Mouse (Mus musculus): Measurements from ENCODE around the gene Zkscan2. TPM values are rescaled to one million over a fixed set of nuclear protein-coding genes. Genes with fewer than 3 reads are reported as not detected.

Zkscan2 gene
- polyA plus RNA-seq, 1 experiment from 2014 or later: 0.05 TPM

DNA sequence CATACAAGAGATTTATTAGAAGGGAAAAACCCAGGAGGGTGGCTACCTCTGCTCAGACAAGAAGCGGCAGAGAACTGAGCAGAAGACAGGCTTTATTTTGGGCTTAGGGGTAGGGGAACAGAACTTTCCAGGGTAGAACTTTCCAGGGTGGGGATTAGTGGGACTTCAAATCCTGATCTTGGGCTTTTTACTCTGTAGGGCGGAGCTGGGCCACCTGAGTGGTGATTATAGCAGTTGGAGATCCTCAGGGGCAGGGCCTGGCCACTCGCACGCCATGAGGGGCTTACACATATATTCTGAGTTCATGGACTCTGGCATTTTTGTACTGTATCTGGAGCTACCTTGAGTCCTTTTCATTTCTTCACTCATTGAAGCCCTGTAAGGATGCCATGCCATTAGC lies 38.9 kb downstream of the Zkscan2 start:
- no peak for TF ChIP-seq EP300 (IDR thresholded peaks at IDR 0.05; ENCODE audit: low read depth)
- no peak for TF ChIP-seq CTCF (IDR thresholded peaks at IDR 0.05; ENCODE audit: low read depth)
- ATAC-seq (no peak), DNase-seq (no peak)
- peaks cover 32% of the 10 kb centered on the region for H3K4me1 ChIP-seq (ENCODE audit: insufficient read depth)
- H3K9me3 ChIP-seq (ENCODE audit: low read length): no peaks in the 10 kb centered on the region
- peak overlapping the region; percentile 64; the same call in 1 of the 2 replicates for H3K4me2 ChIP-seq (ENCODE audit: low read depth, low read length)
- H3K27ac ChIP-seq (ENCODE audit: low read depth): peak overlapping the region; percentile 58; the same call in 1 of the 2 replicates
- H3K27me3 ChIP-seq (ENCODE audit: insufficient read depth, low read length): no peaks in the 10 kb centered on the region
- H3K36me3 ChIP-seq (replicated peaks; ENCODE audit: insufficient read depth, low read length): no peaks in the 10 kb centered on the region
- no peak overlapping the region for H3K9ac ChIP-seq (replicated peaks)
- H3K4me3 ChIP-seq (ENCODE audit: low read depth, low read length): no peak overlapping the region
- WGBS (ENCODE audit: insufficient replicate concordance): 84% methylated on average over 4 of the region's 4 CpGs

DNA sequence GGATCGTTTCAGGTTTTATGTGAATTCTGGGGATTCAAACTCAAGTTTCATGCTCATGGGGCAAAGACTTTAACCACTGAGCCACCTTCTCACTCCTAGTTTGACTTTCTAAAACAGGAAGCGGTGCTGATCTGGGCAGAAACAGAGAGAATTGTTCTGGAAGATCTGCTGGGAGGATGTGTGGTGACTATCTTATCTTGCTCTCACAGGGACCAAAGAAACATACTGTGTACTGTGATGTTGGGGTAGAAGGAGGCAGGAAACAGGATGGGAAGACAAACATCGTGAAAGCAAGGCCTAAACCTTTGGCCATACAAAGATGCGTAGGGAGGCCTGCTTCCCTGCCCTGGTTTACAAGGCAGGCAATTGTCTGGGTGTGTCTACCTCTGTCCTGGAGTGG lies 41.0 kb downstream of the Zkscan2 start:
- DNase-seq (no peak), ATAC-seq (peak; percentile 22)
- TF ChIP-seq CTCF (IDR thresholded peaks at IDR 0.05; ENCODE audit: low read depth) (no peak), EP300 (IDR thresholded peaks at IDR 0.05; ENCODE audit: low read depth) (peak; percentile 92)
- Histone ChIP-seq H3K27ac (ENCODE audit: low read depth) (peak overlapping the region; percentile 36; the same call in 1 of the 2 replicates), H3K4me2 (ENCODE audit: low read depth, low read length) (peak overlapping the region; percentile 36), H3K36me3 (replicated peaks; ENCODE audit: insufficient read depth, low read length) (no peaks in the 10 kb centered on the region), H3K4me3 (ENCODE audit: low read depth, low read length) (no peak overlapping the region), H3K9ac (replicated peaks) (no peak overlapping the region), H3K9me3 (ENCODE audit: low read length) (no peaks in the 10 kb centered on the region), H3K27me3 (ENCODE audit: insufficient read depth, low read length) (no peaks in the 10 kb centered on the region), H3K4me1 (ENCODE audit: insufficient read depth) (peaks cover 38% of the 10 kb centered on the region)
- WGBS (ENCODE audit: insufficient replicate concordance): 45% methylated on average over 4 of the region's 4 CpGs

DNA sequence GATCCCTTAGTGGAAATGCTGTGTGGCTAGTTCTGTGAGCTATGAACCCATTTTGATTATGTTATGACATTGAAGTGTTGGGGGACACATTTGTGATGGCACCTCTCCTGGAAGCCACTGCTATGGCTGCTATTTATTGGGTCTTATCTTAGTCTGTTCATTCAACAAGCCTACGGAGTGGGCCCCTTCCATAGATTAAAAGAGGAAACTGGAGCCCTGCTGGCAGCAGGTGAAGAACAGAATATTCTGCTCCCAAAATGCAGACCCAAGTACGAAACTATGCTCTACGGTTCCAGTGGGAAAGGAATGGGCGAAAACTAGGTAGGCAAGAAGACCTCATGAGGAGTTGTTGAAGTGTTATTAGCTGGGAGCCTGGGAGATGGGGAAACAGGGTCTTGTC lies 41.9 kb downstream of the Zkscan2 start:
- Histone ChIP-seq H3K4me3 (ENCODE audit: low read depth, low read length) (no peak overlapping the region), H3K9me3 (ENCODE audit: low read length) (no peaks in the 10 kb centered on the region), H3K27ac (ENCODE audit: low read depth) (no peak overlapping the region), H3K9ac (replicated peaks) (no peak overlapping the region), H3K36me3 (replicated peaks; ENCODE audit: insufficient read depth, low read length) (no peaks in the 10 kb centered on the region), H3K27me3 (ENCODE audit: insufficient read depth, low read length) (no peaks in the 10 kb centered on the region), H3K4me1 (ENCODE audit: insufficient read depth) (peaks cover 42% of the 10 kb centered on the region), H3K4me2 (ENCODE audit: low read depth, low read length) (no peak overlapping the region)
- 66% methylated on average over 4 of the region's 4 CpGs for WGBS (ENCODE audit: insufficient replicate concordance)
- TF ChIP-seq CTCF (IDR thresholded peaks at IDR 0.05; ENCODE audit: low read depth): no peak
- no peak for TF ChIP-seq EP300 (IDR thresholded peaks at IDR 0.05; ENCODE audit: low read depth)
- DNase-seq (no peak), ATAC-seq (no peak)

DNA sequence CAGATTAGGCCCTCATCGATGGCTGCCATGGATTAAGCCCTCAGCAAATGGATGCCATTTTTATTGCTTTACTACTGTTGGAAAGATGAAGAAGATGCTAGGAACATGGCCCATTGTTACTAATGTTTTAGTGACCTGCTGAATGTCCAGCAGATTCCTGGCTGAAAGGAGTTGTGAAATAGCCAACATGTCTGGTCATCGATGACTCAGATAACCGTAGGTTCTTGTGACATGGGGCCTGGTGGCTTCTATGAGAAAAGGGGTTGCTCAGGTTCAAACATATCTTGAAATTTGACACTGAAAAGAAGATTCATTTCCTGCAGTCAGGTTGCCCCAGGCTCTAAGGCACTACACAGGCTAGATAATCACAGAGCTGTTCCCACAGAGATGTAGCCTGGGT lies 45.2 kb downstream of the Zkscan2 start:
- 66% methylated on average over 3 of the region's 3 CpGs for WGBS (ENCODE audit: insufficient replicate concordance)
- ATAC-seq: peak; percentile 39; the same call in 1 of the 2 replicates
- no peak overlapping the region for H3K4me2 ChIP-seq (ENCODE audit: low read depth, low read length)
- no peak for DNase-seq
- H3K36me3 ChIP-seq (replicated peaks; ENCODE audit: insufficient read depth, low read length): no peaks in the 10 kb centered on the region
- H3K27ac ChIP-seq (ENCODE audit: low read depth): 0 out of 2 replicates have a peak overlapping the region, but pooled peaks have one; percentile 25
- no peak overlapping the region for H3K4me3 ChIP-seq (ENCODE audit: low read depth, low read length)
- H3K27me3 ChIP-seq (ENCODE audit: insufficient read depth, low read length): no peaks in the 10 kb centered on the region
- H3K9ac ChIP-seq (replicated peaks): no peak overlapping the region
- H3K4me1 ChIP-seq (ENCODE audit: insufficient read depth): peaks cover 31% of the 10 kb centered on the region
- H3K9me3 ChIP-seq (ENCODE audit: low read length): no peaks in the 10 kb centered on the region
- TF ChIP-seq CTCF (IDR thresholded peaks at IDR 0.05; ENCODE audit: low read depth): no peak
- TF ChIP-seq EP300 (IDR thresholded peaks at IDR 0.05; ENCODE audit: low read depth): no peak

DNA sequence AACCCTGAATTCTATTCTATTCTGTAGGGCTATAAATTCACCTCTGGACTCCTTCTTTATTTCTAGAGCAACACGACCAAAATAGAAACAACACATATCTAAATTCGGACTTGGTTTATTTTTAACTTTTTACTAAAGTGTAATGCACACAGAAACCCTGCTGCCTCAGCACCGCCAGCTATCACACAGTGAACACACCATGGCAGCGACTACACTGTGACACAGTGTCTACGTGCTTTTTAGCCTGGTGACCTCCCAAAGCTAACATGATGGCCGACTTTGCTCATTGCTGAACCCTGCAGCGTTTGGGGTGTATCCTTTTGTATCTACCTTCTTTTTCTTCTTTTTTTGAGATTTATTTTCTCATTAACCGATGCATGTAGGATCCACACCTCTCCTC lies 47.2 kb downstream of the Zkscan2 start:
- Histone ChIP-seq H3K27me3 (ENCODE audit: insufficient read depth, low read length) (no peaks in the 10 kb centered on the region), H3K9ac (replicated peaks) (no peak overlapping the region), H3K4me2 (ENCODE audit: low read depth, low read length) (no peak overlapping the region), H3K4me3 (ENCODE audit: low read depth, low read length) (no peak overlapping the region), H3K9me3 (ENCODE audit: low read length) (no peaks in the 10 kb centered on the region), H3K4me1 (ENCODE audit: insufficient read depth) (peaks cover 20% of the 10 kb centered on the region), H3K36me3 (replicated peaks; ENCODE audit: insufficient read depth, low read length) (no peaks in the 10 kb centered on the region), H3K27ac (ENCODE audit: low read depth) (peak overlapping the region; percentile 63)
- ATAC-seq (peak; percentile 48; the same call in 1 of the 2 replicates), DNase-seq (no peak)
- TF ChIP-seq CTCF (IDR thresholded peaks at IDR 0.05; ENCODE audit: low read depth) (no peak), EP300 (IDR thresholded peaks at IDR 0.05; ENCODE audit: low read depth) (no peak)
- 56% methylated on average over 8 of the region's 8 CpGs for WGBS (ENCODE audit: insufficient replicate concordance)

DNA sequence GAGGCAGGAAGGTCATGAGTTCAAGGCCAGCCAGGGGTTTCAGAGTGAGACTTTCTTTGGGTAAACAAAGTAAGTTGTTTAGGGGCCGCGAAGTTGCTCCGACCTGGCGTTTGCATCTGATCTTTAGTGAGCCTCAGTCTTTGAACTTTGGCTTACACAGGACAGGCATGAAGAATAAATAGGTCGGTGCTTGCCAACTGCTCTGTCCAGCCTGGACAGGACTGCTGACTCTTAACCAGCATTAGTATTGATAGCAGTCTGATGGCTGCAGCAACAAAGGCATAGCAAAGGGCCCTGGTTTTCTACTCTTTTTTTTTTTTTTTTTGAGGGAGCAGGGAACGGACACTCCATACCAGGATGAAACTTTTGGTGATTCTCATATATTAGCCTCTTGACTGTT lies 47.7 kb downstream of the Zkscan2 start:
- H3K4me3 ChIP-seq (ENCODE audit: low read depth, low read length): no peak overlapping the region
- 55% methylated on average over 6 of the region's 6 CpGs for whole genome bisulfite sequencing (ENCODE audit: insufficient replicate concordance)
- ATAC-seq: peak; percentile 74

DNA sequence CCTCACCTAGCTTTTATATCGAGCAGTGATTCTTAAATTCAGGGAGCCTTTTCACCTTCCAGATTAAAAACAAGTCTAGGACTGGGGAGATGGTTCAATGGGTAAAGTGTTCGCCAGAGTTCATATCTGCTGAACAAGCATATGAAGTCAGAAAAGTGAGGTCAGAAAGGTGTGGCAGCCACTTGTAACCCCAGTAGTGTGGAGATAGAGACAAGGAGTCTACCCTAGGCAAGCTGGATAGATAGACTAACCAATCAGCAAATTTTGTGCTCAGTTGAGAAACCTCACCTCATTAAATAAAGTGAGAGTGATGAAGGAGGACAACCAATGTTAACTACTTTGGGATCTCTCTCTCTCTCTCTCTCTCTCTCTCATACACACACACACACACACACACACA lies 49.7 kb downstream of the Zkscan2 start:
- WGBS (ENCODE audit: insufficient replicate concordance): 74% methylated on average over 2 of the region's 2 CpGs
- no peak for ATAC-seq
- no peaks in the 10 kb centered on the region for H3K27me3 ChIP-seq (ENCODE audit: insufficient read depth, low read length)

More for the DNA sequence above, 47.7 kb downstream of the Zkscan2 start:
- Histone ChIP-seq H3K27me3 (ENCODE audit: insufficient read depth, low read length) (no peaks in the 10 kb centered on the region), H3K36me3 (replicated peaks; ENCODE audit: insufficient read depth, low read length) (no peaks in the 10 kb centered on the region), H3K9me3 (ENCODE audit: low read length) (no peaks in the 10 kb centered on the region), H3K27ac (ENCODE audit: low read depth) (peak overlapping the region; percentile 63), H3K4me2 (ENCODE audit: low read depth, low read length) (no peak overlapping the region), H3K4me1 (ENCODE audit: insufficient read depth) (peaks cover 18% of the 10 kb centered on the region), H3K9ac (replicated peaks) (no peak overlapping the region)
- TF ChIP-seq CTCF (IDR thresholded peaks at IDR 0.05; ENCODE audit: low read depth): no peak
- no peak for DNase-seq

More for the DNA sequence above, 49.7 kb downstream of the Zkscan2 start:
- Histone ChIP-seq H3K4me1 (ENCODE audit: insufficient read depth) (peaks cover 15% of the 10 kb centered on the region), H3K36me3 (replicated peaks; ENCODE audit: insufficient read depth, low read length) (no peaks in the 10 kb centered on the region), H3K9ac (replicated peaks) (no peak overlapping the region), H3K4me2 (ENCODE audit: low read depth, low read length) (no peak overlapping the region), H3K4me3 (ENCODE audit: low read depth, low read length) (no peak overlapping the region), H3K27ac (ENCODE audit: low read depth) (no peak overlapping the region), H3K9me3 (ENCODE audit: low read length) (no peaks in the 10 kb centered on the region)
- no peak for DNase-seq
- no peak for TF ChIP-seq EP300 (IDR thresholded peaks at IDR 0.05; ENCODE audit: low read depth)
- TF ChIP-seq CTCF (IDR thresholded peaks at IDR 0.05; ENCODE audit: low read depth): no peak

Data from liver, postnatal 0 days (tissue).